Mouse (Mus musculus): Measurements from ENCODE around the gene Fbxw13.
A peak's percentile ranks its signal among the peaks of the same experiment; 100 is the strongest.
"Not testable (repeated sequence)": the region's sequence is repeated elsewhere in the genome, so short reads cannot be mapped to it uniquely, and the experiment has no call there.

Gene Fbxw13

DNA sequence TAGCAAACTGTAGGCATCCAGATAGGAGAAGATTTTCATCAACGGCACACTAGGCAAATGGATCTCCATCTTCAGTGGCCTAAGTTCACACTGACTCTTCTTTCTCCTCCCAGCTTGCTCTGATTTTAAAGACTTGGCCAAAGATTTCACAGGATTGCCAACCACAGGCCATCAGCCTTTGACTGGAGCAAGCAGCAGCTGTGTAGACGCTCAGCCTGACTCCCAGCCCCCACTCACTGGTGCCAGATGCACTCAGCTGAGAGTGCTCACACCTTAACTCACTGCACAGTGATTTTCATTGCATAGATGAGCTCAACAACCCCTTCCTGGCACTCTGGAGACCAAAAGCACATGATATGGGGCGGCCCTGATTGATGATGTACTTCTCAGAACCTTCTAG is at the start of gene Fbxw13:
Gene Fbxw13, minus strand, starts transcription at position 101 of the 400 bp plus-strand sequence.
- DNase-seq (ENCODE audit: low spot score in 2 of 2), result not testable (repeated sequence)

DNA sequence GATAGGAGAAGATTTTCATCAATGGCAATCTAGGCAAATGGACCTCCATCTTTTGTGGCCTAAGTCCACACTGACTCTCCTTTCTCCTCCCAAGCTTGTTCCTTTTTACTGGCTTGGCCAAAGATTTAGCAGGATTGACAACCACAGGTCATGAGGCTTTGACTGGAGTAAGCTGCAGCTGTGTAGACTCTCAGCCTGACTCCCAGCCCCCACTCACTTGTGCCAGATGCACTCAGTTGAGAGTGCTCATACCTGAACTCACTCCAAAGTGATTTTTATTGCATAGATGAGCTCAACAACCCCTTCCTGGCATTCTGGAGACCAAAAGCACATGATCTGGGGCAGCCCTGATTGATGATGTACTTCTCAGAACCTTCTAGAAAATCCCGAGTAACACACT is 38.9 kb upstream of the Fbxw13 start, which contains the start of gene Fbxw20:
Gene Fbxw20, minus strand, starts transcription at position 101 of the 400 bp plus-strand sequence.
- DNase-seq (ENCODE audit: low spot score in 2 of 2), result no peak

GRCm38 (mm10) chr9:109218449-109218848 is 22.7 kb upstream of the Fbxw13 start:
- peak in 1 of 2 experiments; percentile 35 for DNase-seq (ENCODE audit: low spot score in 2 of 2)

- DNase-seq (ENCODE audit: low spot score in 2 of 2), result not testable (repeated sequence)
These were observed 5.6 kb upstream of the Fbxw13 start for GRCm38 (mm10) chr9:109201347-109201746.

GRCm38 (mm10) chr9:109200349-109200748 is 4.6 kb upstream of the Fbxw13 start:
- DNase-seq (ENCODE audit: low spot score in 2 of 2), result no peak

- DNase-seq (ENCODE audit: low spot score in 2 of 2), result no peak
These were observed 3.6 kb upstream of the Fbxw13 start for GRCm38 (mm10) chr9:109199353-109199752.

DNA sequence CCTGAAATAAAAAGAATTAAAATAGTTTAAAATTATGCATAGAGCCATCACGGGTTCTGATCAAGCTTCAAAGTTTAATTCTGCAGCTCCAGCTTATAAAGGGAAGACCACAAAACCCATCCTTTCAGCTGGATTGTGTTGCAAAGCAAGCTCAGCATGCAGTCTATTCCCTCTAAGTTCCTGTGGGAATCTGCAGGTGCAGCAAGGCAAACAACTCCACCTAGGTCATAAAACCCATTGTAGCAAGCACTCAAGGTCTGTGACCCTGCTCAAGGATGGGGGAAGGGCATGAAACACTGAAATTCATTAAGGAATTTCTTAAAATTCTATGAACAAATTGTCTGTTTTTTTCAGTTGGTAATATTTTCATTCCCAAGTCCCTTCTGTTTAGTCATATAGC is 18.6 kb downstream of the Fbxw13 start:
- no peak for DNase-seq (ENCODE audit: low spot score in 2 of 2)

- no peak for DNase-seq (ENCODE audit: low spot score in 2 of 2)
These were observed 19.5 kb downstream of the Fbxw13 start for GRCm38 (mm10) chr9:109176301-109176700.

DNA sequence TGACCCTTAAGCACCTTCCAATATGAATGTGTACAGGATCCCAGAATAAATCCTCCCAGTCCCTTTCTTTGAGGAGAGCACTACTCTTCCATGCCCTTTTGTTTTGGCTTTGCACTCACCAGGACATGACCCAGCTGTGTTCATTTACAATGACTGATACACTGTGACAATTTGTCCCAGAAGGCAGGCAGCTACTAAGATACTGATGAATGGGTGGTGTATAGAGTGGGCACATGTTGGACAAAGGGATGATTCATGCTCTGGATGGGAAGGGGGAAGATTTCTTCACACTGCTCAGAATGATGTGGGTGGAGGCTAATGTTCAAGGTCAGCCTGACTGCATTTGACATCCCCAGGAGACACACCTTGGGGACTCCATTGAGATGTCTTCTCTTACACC is 28.5 kb downstream of the Fbxw13 start:
- no peak for DNase-seq (ENCODE audit: low spot score in 2 of 2)

DNA sequence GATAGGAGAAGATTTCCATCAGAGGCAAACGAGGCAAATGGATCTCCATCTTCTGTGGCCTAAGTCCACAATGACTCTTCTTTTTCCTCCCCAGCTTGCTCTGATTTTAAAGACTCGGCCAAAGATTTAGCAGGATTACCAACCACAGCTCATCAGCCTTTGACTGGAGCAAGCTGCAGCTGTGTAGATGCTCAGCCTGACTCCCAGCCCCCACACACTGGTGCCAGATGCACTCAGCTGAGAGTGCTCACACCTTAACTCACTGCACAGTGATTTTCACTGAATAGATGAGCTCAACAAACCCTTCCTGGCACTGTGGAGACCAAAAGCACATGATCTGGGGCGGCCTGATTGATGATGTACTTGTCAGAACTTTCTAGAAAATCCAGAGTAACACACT is 33.8 kb downstream of the Fbxw13 start, which contains the start of gene Fbxw21:
Gene Fbxw21, minus strand, starts transcription at position 101 of the 400 bp plus-strand sequence.
- DNase-seq (ENCODE audit: low spot score in 2 of 2), result no peak

DNA sequence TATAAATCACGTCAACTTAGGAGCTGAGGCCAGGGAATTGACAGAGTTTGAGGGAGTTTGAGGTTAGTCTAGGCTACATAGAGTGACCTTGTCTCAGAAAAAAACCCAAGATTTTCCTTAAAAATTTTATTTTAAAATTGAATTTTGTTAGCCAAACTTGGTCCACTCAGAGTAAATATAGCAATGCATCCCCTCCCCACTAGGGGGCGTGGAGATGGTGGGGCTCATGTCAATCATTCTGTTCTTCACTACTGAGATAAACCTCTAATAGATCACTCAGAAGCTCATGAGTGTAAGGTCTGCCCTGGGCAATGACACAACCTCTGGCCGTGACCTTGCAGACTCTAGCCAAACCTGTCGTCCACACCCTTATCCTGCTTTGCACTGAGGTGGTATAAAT is 55.4 kb downstream of the Fbxw13 start:
- peak in 1 of 2 experiments; percentile 49 for DNase-seq (ENCODE audit: low spot score in 2 of 2)

- no peak for DNase-seq (ENCODE audit: low spot score in 2 of 2)
These were observed 65.7 kb downstream of the Fbxw13 start for GRCm38 (mm10) chr9:109130076-109130475.

All from spleen, postnatal 10 days (tissue).